Mouse (Mus musculus): Measurements from ENCODE around the gene Lhfpl1. TPM values are rescaled to one million over a fixed set of nuclear protein-coding genes. Genes with fewer than 3 reads are reported as not detected.
"Not testable (repeated sequence)": the region's sequence is repeated elsewhere in the genome, so short reads cannot be mapped to it uniquely, and the experiment has no call there.

Gene Lhfpl1
- 0.11 TPM in 1 of 2 replicates, not detected in the other for polyA plus RNA-seq (2015; fragmentation: Nextera tagmentation; extraction: Ambion mirVana)

DNA sequence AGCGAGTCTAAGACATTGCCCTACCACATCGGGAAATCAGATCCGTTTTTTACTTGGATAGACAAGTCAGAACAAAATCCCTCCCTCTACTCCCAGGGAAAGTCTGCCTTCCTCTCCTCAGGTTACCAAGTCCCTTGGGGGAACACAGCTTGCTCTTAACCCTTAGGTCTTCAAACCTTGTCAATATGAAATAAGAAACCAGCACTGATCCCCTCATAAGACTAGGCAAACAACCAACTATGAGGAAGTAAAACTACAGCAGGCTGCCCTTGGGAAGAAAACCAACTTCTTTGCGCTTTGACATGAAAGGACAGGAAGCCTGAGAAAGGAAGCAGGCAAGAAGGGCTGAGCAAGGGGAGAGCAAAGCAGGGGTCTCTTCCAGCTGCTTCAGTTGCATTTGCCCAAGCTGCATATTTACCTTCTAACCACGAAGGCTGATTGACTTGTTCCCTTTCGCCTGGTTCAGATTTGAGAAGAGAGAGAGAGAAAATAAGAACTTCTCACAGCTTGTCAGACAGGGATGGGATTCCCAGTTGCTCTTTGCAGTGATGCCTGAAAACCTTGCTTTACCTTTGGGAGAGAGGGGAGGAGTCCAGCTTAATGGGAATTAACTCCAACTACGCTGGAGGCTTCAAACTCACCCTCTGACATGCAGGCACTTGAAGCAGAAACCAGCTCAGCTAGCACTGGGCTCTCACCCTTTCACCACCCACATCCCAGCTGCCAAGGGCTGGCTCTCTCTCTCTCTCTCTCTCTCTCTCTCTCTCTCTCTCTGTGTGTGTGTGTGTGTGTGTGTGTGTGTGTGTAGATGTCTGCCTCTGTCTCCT lies at the start of gene Lhfpl1:
Gene Lhfpl1, minus strand, starts transcription at position 713 of the 827 bp plus-strand sequence.
- H3K27ac ChIP-seq (ENCODE audit: low read length), result no peak within 1 kb of the TSS
- no peaks in the 10 kb centered on the region for H3K27me3 ChIP-seq (ENCODE audit: control insufficient read depth, insufficient read depth, low read depth, low read length)
- no peak within 1 kb of the TSS for H3K4me2 ChIP-seq (ENCODE audit: low read depth, low read length)
- no peaks in the 10 kb centered on the region for H3K4me1 ChIP-seq (ENCODE audit: control insufficient read depth, low read depth, low read length)
- no peak within 1 kb of the TSS for H3K4me3 ChIP-seq (ENCODE audit: low read depth, low read length)
- ATAC-seq (ENCODE audit: low read depth), result no peak
- no peaks in the 10 kb centered on the region for H3K9me3 ChIP-seq (replicated peaks; ENCODE audit: control insufficient read depth, low read length)
- no peaks in the 10 kb centered on the region for H3K36me3 ChIP-seq (ENCODE audit: control insufficient read depth, insufficient read depth)
- H3K9ac ChIP-seq (ENCODE audit: low read depth, low read length), result no peak within 1 kb of the TSS
- WGBS (ENCODE audit: insufficient replicate concordance), result 28% methylated on average over 7 of the region's 7 CpGs

DNA sequence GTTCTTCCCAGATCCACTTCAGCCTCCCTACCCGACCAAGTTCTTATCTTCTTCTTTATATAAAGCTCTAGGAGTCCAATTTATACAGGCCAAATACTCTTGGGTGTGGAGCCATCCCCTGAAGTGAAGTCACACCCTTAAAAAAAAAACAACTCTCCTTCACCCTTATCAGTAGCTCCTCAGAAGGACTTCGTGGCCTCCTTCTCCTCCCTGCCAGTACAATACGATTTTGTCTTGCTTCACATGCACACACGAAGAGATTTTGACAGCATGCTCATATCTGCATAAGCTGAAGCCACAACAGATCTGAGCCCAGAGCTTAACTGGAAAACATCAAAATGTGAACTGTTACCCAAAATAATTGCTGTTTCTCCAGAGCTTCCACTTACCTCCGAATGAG lies 22.9 kb upstream of the Lhfpl1 start:
- WGBS (ENCODE audit: insufficient replicate concordance), result 22% methylated on average over 5 of the region's 5 CpGs
- Histone ChIP-seq H3K4me2 (ENCODE audit: low read depth, low read length) (no peak overlapping the region), H3K27me3 (ENCODE audit: control insufficient read depth, insufficient read depth, low read depth, low read length) (no peaks in the 10 kb centered on the region), H3K4me3 (ENCODE audit: low read depth, low read length) (no peak overlapping the region), H3K9me3 (replicated peaks; ENCODE audit: control insufficient read depth, low read length) (no peaks in the 10 kb centered on the region), H3K27ac (ENCODE audit: low read length) (no peak overlapping the region), H3K4me1 (ENCODE audit: control insufficient read depth, low read depth, low read length) (no peaks in the 10 kb centered on the region), H3K9ac (ENCODE audit: low read depth, low read length) (no peak overlapping the region), H3K36me3 (ENCODE audit: control insufficient read depth, insufficient read depth) (no peaks in the 10 kb centered on the region)
- peak; percentile 53; the same call in 1 of the 2 replicates for ATAC-seq (ENCODE audit: low read depth)

DNA sequence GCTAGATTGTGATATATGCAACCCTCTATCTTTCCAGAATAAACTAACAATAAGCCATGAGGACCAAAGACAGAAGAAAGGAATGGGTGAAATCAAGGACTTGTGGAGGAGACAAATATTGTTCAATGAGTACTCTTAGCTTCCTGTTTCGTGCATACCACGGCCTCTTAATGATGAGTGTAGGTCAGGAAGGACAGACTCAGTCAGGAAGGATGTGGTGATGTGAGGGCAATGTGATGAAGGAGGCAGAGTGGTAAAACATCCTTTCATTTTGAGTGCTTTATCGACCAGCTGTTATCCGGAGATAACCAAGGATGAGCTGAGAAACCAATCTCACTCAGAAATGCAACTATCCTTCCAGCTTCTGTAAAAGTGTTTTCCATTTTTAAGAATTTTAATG lies 13.6 kb upstream of the Lhfpl1 start:
- ATAC-seq (ENCODE audit: low read depth), result no peak
- no peaks in the 10 kb centered on the region for H3K4me1 ChIP-seq (ENCODE audit: control insufficient read depth, low read depth, low read length)
- no peaks in the 10 kb centered on the region for H3K27me3 ChIP-seq (ENCODE audit: control insufficient read depth, insufficient read depth, low read depth, low read length)
- H3K9ac ChIP-seq (ENCODE audit: low read depth, low read length), result no peak overlapping the region
- H3K4me3 ChIP-seq (ENCODE audit: low read depth, low read length), result no peak overlapping the region
- 23% methylated on average over 4 of the region's 4 CpGs for WGBS (ENCODE audit: insufficient replicate concordance)
- H3K27ac ChIP-seq (ENCODE audit: low read length), result no peak overlapping the region
- no peak overlapping the region for H3K4me2 ChIP-seq (ENCODE audit: low read depth, low read length)
- no peaks in the 10 kb centered on the region for H3K36me3 ChIP-seq (ENCODE audit: control insufficient read depth, insufficient read depth)
- H3K9me3 ChIP-seq (replicated peaks; ENCODE audit: control insufficient read depth, low read length), result no peaks in the 10 kb centered on the region

DNA sequence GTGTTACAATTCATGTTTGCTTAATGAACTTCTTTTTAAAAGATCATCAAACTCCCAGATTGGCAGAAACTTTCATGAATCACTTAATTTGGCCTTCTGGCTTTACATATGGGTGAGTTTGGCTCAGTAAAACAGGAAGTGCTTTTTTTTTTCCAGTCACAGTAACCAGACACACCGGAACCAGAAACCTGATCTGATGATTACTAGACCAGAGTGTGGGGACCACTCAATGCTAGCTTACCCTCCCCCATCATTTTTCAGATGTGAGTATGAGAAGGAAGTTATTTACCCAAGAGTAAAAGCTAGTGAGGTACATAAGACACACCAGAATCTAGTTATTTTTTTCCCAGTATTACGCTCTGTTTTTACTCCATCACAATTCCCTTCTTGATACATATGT lies 6.5 kb downstream of the Lhfpl1 start:
- Histone ChIP-seq H3K4me2 (ENCODE audit: low read depth, low read length) (no peak overlapping the region), H3K27ac (ENCODE audit: low read length) (no peak overlapping the region), H3K4me3 (ENCODE audit: low read depth, low read length) (no peak overlapping the region), H3K9ac (ENCODE audit: low read depth, low read length) (no peak overlapping the region), H3K9me3 (replicated peaks; ENCODE audit: control insufficient read depth, low read length) (no peaks in the 10 kb centered on the region), H3K27me3 (ENCODE audit: control insufficient read depth, insufficient read depth, low read depth, low read length) (no peaks in the 10 kb centered on the region), H3K4me1 (ENCODE audit: control insufficient read depth, low read depth, low read length) (no peaks in the 10 kb centered on the region), H3K36me3 (ENCODE audit: control insufficient read depth, insufficient read depth) (no peaks in the 10 kb centered on the region)
- ATAC-seq (ENCODE audit: low read depth), result no peak
- 47% methylated on average over 2 of the region's 2 CpGs for WGBS (ENCODE audit: insufficient replicate concordance)

DNA sequence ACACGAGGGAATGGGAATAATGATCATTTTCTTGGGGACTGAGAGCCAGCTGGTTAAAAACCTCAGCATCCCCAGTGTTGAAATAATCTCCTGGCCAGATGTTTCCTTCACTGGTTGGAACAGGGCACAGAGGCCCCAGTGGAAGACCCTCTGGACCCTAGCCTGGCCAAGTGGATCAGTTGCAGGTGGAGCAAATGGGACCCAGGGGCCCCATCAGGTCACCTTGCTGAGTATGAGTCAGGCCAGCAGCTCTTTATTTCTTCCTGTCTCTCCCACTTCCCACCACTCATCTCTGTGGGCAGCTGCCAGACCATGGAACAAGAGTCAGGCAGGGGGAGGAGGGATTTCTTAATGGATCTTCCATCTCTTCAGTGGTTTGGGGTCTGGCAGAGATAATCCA lies 12.7 kb downstream of the Lhfpl1 start:
- no peaks in the 10 kb centered on the region for H3K36me3 ChIP-seq (ENCODE audit: control insufficient read depth, insufficient read depth)
- H3K27ac ChIP-seq (ENCODE audit: low read length), result no peak overlapping the region
- no peaks in the 10 kb centered on the region for H3K27me3 ChIP-seq (ENCODE audit: control insufficient read depth, insufficient read depth, low read depth, low read length)
- H3K4me2 ChIP-seq (ENCODE audit: low read depth, low read length), result no peak overlapping the region
- no peak for ATAC-seq (ENCODE audit: low read depth)
- H3K4me3 ChIP-seq (ENCODE audit: low read depth, low read length), result no peak overlapping the region
- no peaks in the 10 kb centered on the region for H3K4me1 ChIP-seq (ENCODE audit: control insufficient read depth, low read depth, low read length)
- 23% methylated on average over 1 of the region's 1 CpGs for WGBS (ENCODE audit: insufficient replicate concordance)
- no peaks in the 10 kb centered on the region for H3K9me3 ChIP-seq (replicated peaks; ENCODE audit: control insufficient read depth, low read length)
- no peak overlapping the region for H3K9ac ChIP-seq (ENCODE audit: low read depth, low read length)

DNA sequence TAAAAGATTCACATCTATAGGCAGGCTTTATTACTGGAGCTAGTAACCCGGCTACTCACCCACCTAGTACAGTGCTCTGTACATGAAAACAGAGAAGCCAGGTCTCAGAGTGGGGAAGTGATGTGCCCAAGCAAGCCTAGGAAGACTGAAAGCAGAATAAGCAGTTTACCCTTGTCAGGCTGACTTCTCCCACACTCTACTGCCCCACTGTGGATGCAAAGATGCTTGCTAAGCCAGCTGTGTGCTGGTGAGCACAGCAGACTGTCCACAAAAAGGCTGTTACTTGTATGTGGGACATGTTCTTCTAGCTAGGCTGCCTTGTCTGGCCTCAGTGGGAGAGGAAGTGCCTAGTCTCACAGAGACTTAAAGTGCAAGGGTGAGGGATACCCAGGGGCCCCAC lies 40.3 kb downstream of the Lhfpl1 start:
- WGBS (ENCODE audit: insufficient replicate concordance), result 52% methylated on average over 1 of the region's 1 CpGs
- H3K4me2 ChIP-seq (ENCODE audit: low read depth, low read length), result no peak overlapping the region
- no peak overlapping the region for H3K27ac ChIP-seq (ENCODE audit: low read length)
- no peaks in the 10 kb centered on the region for H3K27me3 ChIP-seq (ENCODE audit: control insufficient read depth, insufficient read depth, low read depth, low read length)
- no peaks in the 10 kb centered on the region for H3K4me1 ChIP-seq (ENCODE audit: control insufficient read depth, low read depth, low read length)
- no peak overlapping the region for H3K9ac ChIP-seq (ENCODE audit: low read depth, low read length)
- ATAC-seq (ENCODE audit: low read depth), result no peak
- no peaks in the 10 kb centered on the region for H3K9me3 ChIP-seq (replicated peaks; ENCODE audit: control insufficient read depth, low read length)
- H3K4me3 ChIP-seq (ENCODE audit: low read depth, low read length), result no peak overlapping the region
- H3K36me3 ChIP-seq (ENCODE audit: control insufficient read depth, insufficient read depth), result no peaks in the 10 kb centered on the region

DNA sequence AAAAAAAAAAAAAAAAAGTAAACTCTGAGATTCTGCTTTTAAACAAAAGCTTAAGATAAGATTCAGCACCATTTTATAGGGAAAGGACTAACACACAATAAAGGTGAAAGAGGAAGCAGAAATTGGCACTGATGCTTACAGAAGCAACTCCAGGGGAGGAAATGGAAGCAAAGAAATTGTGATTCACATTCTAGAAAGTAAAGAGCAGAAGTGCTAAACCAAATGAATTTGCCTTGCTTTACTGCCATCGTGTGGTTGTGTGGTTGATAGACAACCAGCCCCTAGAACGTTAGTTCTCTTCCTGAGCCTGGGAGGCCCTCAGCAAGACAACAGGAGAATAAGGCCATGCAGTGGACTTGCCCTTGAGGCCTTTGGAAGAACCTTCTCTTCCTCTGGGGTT lies 41.7 kb downstream of the Lhfpl1 start:
- Histone ChIP-seq H3K4me3 (ENCODE audit: low read depth, low read length) (no peak overlapping the region), H3K36me3 (ENCODE audit: control insufficient read depth, insufficient read depth) (no peaks in the 10 kb centered on the region), H3K4me1 (ENCODE audit: control insufficient read depth, low read depth, low read length) (no peaks in the 10 kb centered on the region), H3K9me3 (replicated peaks; ENCODE audit: control insufficient read depth, low read length) (no peaks in the 10 kb centered on the region), H3K9ac (ENCODE audit: low read depth, low read length) (no peak overlapping the region), H3K4me2 (ENCODE audit: low read depth, low read length) (no peak overlapping the region), H3K27ac (ENCODE audit: low read length) (no peak overlapping the region), H3K27me3 (ENCODE audit: control insufficient read depth, insufficient read depth, low read depth, low read length) (no peaks in the 10 kb centered on the region)
- ATAC-seq (ENCODE audit: low read depth), result no peak
- 7% methylated on average over 2 of the region's 2 CpGs for WGBS (ENCODE audit: insufficient replicate concordance)

DNA sequence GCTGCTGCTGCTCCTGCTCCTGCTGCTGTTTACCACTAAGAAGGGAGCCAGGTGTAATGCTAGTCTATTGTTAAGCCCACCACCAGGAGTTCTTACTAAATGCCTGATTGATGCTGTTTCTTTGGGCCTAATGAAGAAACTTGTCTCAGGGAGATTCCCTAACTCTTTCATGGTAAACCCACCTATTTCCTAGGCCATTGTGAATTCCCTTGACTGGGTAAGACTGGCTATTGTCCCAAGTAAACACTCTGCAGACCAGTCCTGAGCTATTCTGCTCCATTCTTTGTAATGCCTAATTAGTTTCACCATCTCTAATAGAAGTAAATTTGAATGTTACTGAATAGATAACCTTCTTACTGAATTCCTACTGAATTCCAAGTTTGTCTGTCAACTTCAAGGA lies 48.7 kb downstream of the Lhfpl1 start:
- not testable (repeated sequence) for H3K9me3 ChIP-seq (replicated peaks; ENCODE audit: control insufficient read depth, low read length); H3K27ac ChIP-seq (ENCODE audit: low read length); H3K36me3 ChIP-seq (ENCODE audit: control insufficient read depth, insufficient read depth); H3K4me2 ChIP-seq (ENCODE audit: low read depth, low read length); H3K9ac ChIP-seq (ENCODE audit: low read depth, low read length); ATAC-seq (ENCODE audit: low read depth); H3K4me1 ChIP-seq (ENCODE audit: control insufficient read depth, low read depth, low read length); H3K4me3 ChIP-seq (ENCODE audit: low read depth, low read length); H3K27me3 ChIP-seq (ENCODE audit: control insufficient read depth, insufficient read depth, low read depth, low read length)

DNA sequence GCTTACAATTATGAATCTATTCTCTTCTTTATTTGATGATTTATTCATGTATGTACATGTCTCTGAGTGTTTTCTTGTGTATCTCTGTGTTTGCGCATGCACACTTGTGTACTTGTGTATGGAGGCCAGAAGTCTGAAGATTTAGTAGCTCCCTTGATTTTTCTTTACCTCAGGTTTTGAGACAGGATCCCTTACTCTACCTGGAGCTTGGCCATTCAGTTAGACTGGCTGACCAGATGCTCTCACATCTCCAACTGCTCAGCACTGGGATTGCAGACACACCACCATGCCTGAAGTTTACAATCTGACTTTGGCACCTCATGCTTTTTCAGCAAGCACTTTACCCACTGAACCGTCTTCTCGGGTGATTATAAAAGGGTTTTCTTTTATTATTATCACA lies 76.7 kb downstream of the Lhfpl1 start:
- no peak overlapping the region for H3K4me3 ChIP-seq (ENCODE audit: low read depth, low read length)
- no peaks in the 10 kb centered on the region for H3K36me3 ChIP-seq (ENCODE audit: control insufficient read depth, insufficient read depth)
- H3K27ac ChIP-seq (ENCODE audit: low read length), result no peak overlapping the region
- 66% methylated on average over 3 of the region's 3 CpGs for WGBS (ENCODE audit: insufficient replicate concordance)
- no peak for ATAC-seq (ENCODE audit: low read depth)
- no peak overlapping the region for H3K9ac ChIP-seq (ENCODE audit: low read depth, low read length)
- H3K9me3 ChIP-seq (replicated peaks; ENCODE audit: control insufficient read depth, low read length), result no peaks in the 10 kb centered on the region
- no peaks in the 10 kb centered on the region for H3K27me3 ChIP-seq (ENCODE audit: control insufficient read depth, insufficient read depth, low read depth, low read length)
- no peak overlapping the region for H3K4me2 ChIP-seq (ENCODE audit: low read depth, low read length)
- no peaks in the 10 kb centered on the region for H3K4me1 ChIP-seq (ENCODE audit: control insufficient read depth, low read depth, low read length)
